Mouse (Mus musculus) MEL (cell line): ENCODE measurements around the gene Scnm1. TPM values are rescaled to one million over a fixed set of nuclear protein-coding genes. Genes with fewer than 3 reads are reported as not detected.

Experiments used
- DNase-seq: peaks from one replicate; pipeline ENCODE4 v3.0.0; 2011; ENCODE audit warnings: low read depth, low spot score
- H3K27ac ChIP-seq: 2 replicates; pipeline ENCODE4 v1.5.1; 2012; ENCODE audit warnings: low read depth, mild to moderate bottlenecking, control low read depth, low read length, moderate library complexity; ENCODE audit not compliant: control insufficient read depth
- H3K27me3 ChIP-seq, 2 experiments: fragments of 150-350 bp in 1 of 2; sonication (generic) in 1 of 2; 2 replicates each; pipeline ENCODE4 v1.6.1; 2012; ENCODE audit warnings: low read length in 2 of 2, mild to moderate bottlenecking in 2 of 2, improper control_type of control experiment in 1 of 2, moderate library complexity in 1 of 2; ENCODE audit not compliant: insufficient read depth in 2 of 2, control insufficient read depth in 1 of 2
- H3K36me3 ChIP-seq, 2 experiments: 2 replicates each; pipeline ENCODE4 v1.6.1; 2012 to 2014; ENCODE audit warnings: low read length in 2 of 2, improper control_type of control experiment in 1 of 2, inconsistent platforms in 1 of 2, mild to moderate bottlenecking in 1 of 2; ENCODE audit not compliant: insufficient read depth in 2 of 2, control insufficient read depth in 1 of 2
- H3K4me1 ChIP-seq, 2 experiments: fragments of 150-350 bp in 1 of 2; sonication (generic) in 1 of 2; 2 replicates each; pipeline ENCODE4 v1.6.1; 2012; ENCODE audit warnings: low read length in 2 of 2, improper control_type of control experiment in 1 of 2, mild to moderate bottlenecking in 1 of 2; ENCODE audit not compliant: insufficient read depth in 2 of 2, control insufficient read depth in 1 of 2
- H3K4me3 ChIP-seq, 2 experiments: fragments of 150-350 bp in 1 of 2; sonication (generic) in 1 of 2; 2 replicates each; pipeline ENCODE4 v1.5.1; 2012; ENCODE audit warnings: low read depth in 2 of 2, low read length in 2 of 2, mild to moderate bottlenecking in 2 of 2, moderate library complexity in 2 of 2, control low read depth in 1 of 2, improper control_type of control experiment in 1 of 2; ENCODE audit not compliant: control insufficient read depth in 1 of 2, insufficient read depth in 1 of 2
- H3K79me2 ChIP-seq: 2 replicates; pipeline ENCODE4 v1.6.1; 2012; ENCODE audit warnings: mild to moderate bottlenecking, low read length, moderate library complexity; ENCODE audit not compliant: control insufficient read depth, poor library complexity, insufficient read depth
- H3K9ac ChIP-seq: 2 replicates; pipeline ENCODE4 v1.6.1; 2012; ENCODE audit warnings: low read depth, mild to moderate bottlenecking, control low read depth, low read length, moderate library complexity; ENCODE audit not compliant: control insufficient read depth, poor library complexity, severe bottlenecking
- H3K9me3 ChIP-seq: fragments of 150-350 bp; sonication (generic); replicated peaks from 2 replicates; pipeline ENCODE4 v1.6.1; 2012; ENCODE audit warnings: mild to moderate bottlenecking, low read length, improper control_type of control experiment, moderate library complexity; ENCODE audit not compliant: insufficient read depth
- E2F4 ChIP-seq: IDR thresholded peaks from 2 replicates; pipeline ENCODE4 v1.6.1; 2011; ENCODE audit warnings: low read depth, low read length, improper control_type of control experiment, borderline replicate concordance
- EP300 ChIP-seq, 2 experiments: IDR thresholded peaks; 2 replicates each; pipeline ENCODE4 v1.6.1; 2011; ENCODE audit warnings: improper control_type of control experiment in 2 of 2, low read length in 2 of 2, low read depth in 1 of 2, mild to moderate bottlenecking in 1 of 2
- ETS1 ChIP-seq: IDR thresholded peaks from 2 replicates; pipeline ENCODE4 v1.6.1; 2012; ENCODE audit warnings: low read depth, mild to moderate bottlenecking, inconsistent platforms, low read length, improper control_type of control experiment, moderate library complexity
- GABPA ChIP-seq: IDR thresholded peaks from 2 replicates; pipeline ENCODE4 v1.6.1; 2012; ENCODE audit warnings: low read depth, mild to moderate bottlenecking, inconsistent platforms, low read length, improper control_type of control experiment, moderate library complexity
- GATA1 ChIP-seq: IDR thresholded peaks from 2 replicates; pipeline ENCODE4 v1.6.1; 2011; ENCODE audit warnings: low read depth, low read length, improper control_type of control experiment
- MAFK ChIP-seq: IDR thresholded peaks from 2 replicates; pipeline ENCODE4 v1.6.1; 2011; ENCODE audit warnings: low read depth, mild to moderate bottlenecking, low read length, improper control_type of control experiment, borderline replicate concordance
- MAZ ChIP-seq: IDR thresholded peaks from 2 replicates; pipeline ENCODE4 v1.6.1; 2012; ENCODE audit warnings: low read depth, mild to moderate bottlenecking, inconsistent platforms, low read length, improper control_type of control experiment
- MEF2A ChIP-seq: IDR thresholded peaks from 2 replicates; pipeline ENCODE4 v1.6.1; 2014; ENCODE audit warnings: low read depth, mild to moderate bottlenecking, inconsistent platforms, low read length, improper control_type of control experiment; ENCODE audit not compliant: poor library complexity, insufficient replicate concordance, severe bottlenecking; ENCODE audit errors: extremely low read depth
- MYB ChIP-seq: IDR thresholded peaks from 2 replicates; pipeline ENCODE4 v1.6.1; 2011; ENCODE audit warnings: mild to moderate bottlenecking, low read depth, low read length, improper control_type of control experiment
- POLR2AphosphoS2 ChIP-seq: IDR thresholded peaks from 2 replicates; pipeline ENCODE4 v1.6.1; 2011; ENCODE audit warnings: low read length, improper control_type of control experiment
- RAD21 ChIP-seq: IDR thresholded peaks from 2 replicates; pipeline ENCODE4 v1.6.1; 2011; ENCODE audit warnings: mild to moderate bottlenecking, low read depth, low read length, improper control_type of control experiment
- RCOR1 ChIP-seq: IDR thresholded peaks from 2 replicates; pipeline ENCODE4 v1.6.1; 2012; ENCODE audit warnings: low read depth, mild to moderate bottlenecking, inconsistent platforms, low read length, improper control_type of control experiment
- SIN3A ChIP-seq: IDR thresholded peaks from 2 replicates; pipeline ENCODE4 v1.6.1; 2012; ENCODE audit warnings: low read length, improper control_type of control experiment, inconsistent platforms
- TAL1 ChIP-seq: IDR thresholded peaks from 2 replicates; pipeline ENCODE4 v1.6.1; 2012; ENCODE audit warnings: mild to moderate bottlenecking, inconsistent platforms, low read length, moderate library complexity, mixed read lengths
- TCF12 ChIP-seq: IDR thresholded peaks from 2 replicates; pipeline ENCODE4 v1.6.1; 2014; ENCODE audit warnings: low read depth, mild to moderate bottlenecking, inconsistent platforms, low read length, improper control_type of control experiment, moderate library complexity
- USF1 ChIP-seq: IDR thresholded peaks from 2 replicates; pipeline ENCODE4 v1.6.1; 2014; ENCODE audit warnings: low read depth, mild to moderate bottlenecking, inconsistent platforms, low read length, improper control_type of control experiment, moderate library complexity
- USF2 ChIP-seq, 2 experiments: IDR thresholded peaks; 2 replicates each; pipeline ENCODE4 v1.6.1; 2011 to 2012; ENCODE audit warnings: improper control_type of control experiment in 2 of 2, low read length in 2 of 2, borderline replicate concordance in 1 of 2, inconsistent platforms in 1 of 2, low read depth in 1 of 2, mild to moderate bottlenecking in 1 of 2; ENCODE audit not compliant: insufficient read depth in 1 of 2
- polyA plus RNA-seq, 2 experiments: library from polyadenylated mRNA; stranded (reverse) in 1 of 2; unstranded in 1 of 2; fragments of >175 nt in 1 of 2; fragments of >200 nt in 1 of 2; gene quantifications; 2 replicates each; pipeline versions ENCODE4 v1.2.1 to v1.2.4; 2012; ENCODE audit warnings: low replicate concordance in 2 of 2, low read depth in 1 of 2; ENCODE audit not compliant: insufficient read length in 2 of 2, insufficient read depth in 1 of 2, missing spikeins in 1 of 2
- total RNA-seq: library from RNA; depleted of rRNA; stranded (reverse); fragments of 300-350 nt; gene quantifications from 2 replicates; pipeline ENCODE4 v1.2.3, GENCODE M21; 2012

The Scnm1 gene
- total and polyA plus RNA-seq, 3 experiments, result 93.1 to 104 TPM; not detected in 1

- H3K9me3 ChIP-seq, result no peaks in the 10 kb centered on the region
- H3K36me3 ChIP-seq, result peaks cover 0 to 7% of the 10 kb centered on the region in 2 experiments; a peak in 2 of 4 replicates
- no peak overlapping the region for H3K27ac ChIP-seq
- no peak overlapping the region for H3K4me3 ChIP-seq
- H3K4me1 ChIP-seq, result peaks cover 6 to 20% of the 10 kb centered on the region in 2 experiments
- H3K9ac ChIP-seq, result no peak overlapping the region
- TF ChIP-seq ETS1 (peak; percentile 71), RAD21 (no peak), TCF12 (peak; percentile 90), USF1 (no peak), TAL1 (peak; percentile 44; the same call in 1 of the 2 replicates), MAZ (no peak), EP300 (IDR thresholded peaks at IDR 0.05; ENCODE audit: low read depth in 1 of 2, low read length in 2 of 2) (peak; percentile 76 to 79), RCOR1 (peak; percentile 48), GATA1 (peak; percentile 89), E2F4 (no peak), POLR2AphosphoS2 (no peak), MEF2A (peak; percentile 77; the same call in 1 of the 2 replicates)
- peak; percentile 65 for DNase-seq
- H3K79me2 ChIP-seq, result no peaks in the 10 kb centered on the region
- H3K27me3 ChIP-seq, result no peaks in the 10 kb centered on the region
These were observed 31.0 kb upstream of the Scnm1 start for GRCm38 (mm10) chr3:95164840-95165239.

DNA sequence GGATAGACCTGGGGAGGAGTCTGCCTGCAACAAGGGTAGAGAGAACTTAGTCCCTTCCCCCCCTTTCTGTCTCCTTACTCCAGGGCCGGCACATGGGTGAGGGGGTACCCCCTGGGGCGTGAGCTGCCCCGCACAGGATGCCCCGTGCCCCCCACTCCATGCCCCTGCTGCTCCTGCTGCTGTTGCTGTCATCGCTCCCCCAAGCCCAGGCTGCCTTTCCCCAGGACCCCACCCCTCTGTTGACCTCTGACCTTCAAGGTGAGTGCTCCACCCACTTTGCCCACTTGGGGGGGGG is 30.4 kb upstream of the Scnm1 start:
- H3K36me3 ChIP-seq, result peaks cover 0 to 10% of the 10 kb centered on the region in 2 experiments; a peak in 2 of 4 replicates
- no peaks in the 10 kb centered on the region for H3K27me3 ChIP-seq
- peaks cover 6 to 24% of the 10 kb centered on the region in 2 experiments for H3K4me1 ChIP-seq
- no peaks in the 10 kb centered on the region for H3K79me2 ChIP-seq
- TF ChIP-seq MYB (no peak), SIN3A (no peak), GABPA (no peak), USF2 (IDR thresholded peaks at IDR 0.05; ENCODE audit: borderline replicate concordance in 1 of 2, insufficient read depth in 1 of 2, low read depth in 1 of 2, low read length in 2 of 2) (no peak), MAFK (no peak), RCOR1 (no peak)
- H3K27ac ChIP-seq, result no peak overlapping the region
- no peak overlapping the region for H3K9ac ChIP-seq
- no peak overlapping the region for H3K4me3 ChIP-seq
- no peak for DNase-seq
- H3K9me3 ChIP-seq, result no peaks in the 10 kb centered on the region
